Mouse (Mus musculus): ENCODE measurements at regions not wholly inside any gene's neighbourhood (a gene's known extent, or its start where the extent isn't known, plus 50 kb on each side); places are given as distances from the start of the nearest gene placed in this dataset.

- no peak for DNase-seq
Observed at GRCm38 (mm10) chr9:101348771-101349170, 97.2 kb upstream of the Ppp2r3a start.

- DNase-seq = no peak
Observed at GRCm38 (mm10) chr9:101342887-101343286, 91.3 kb upstream of the Ppp2r3a start.

GRCm38 (mm10) chr9:101340796-101341465 is 89.3 kb upstream of the Ppp2r3a start:
- DNase-seq = no peak

GRCm38 (mm10) chr9:101329032-101329824 is 77.6 kb upstream of the Ppp2r3a start:
- DNase-seq = no peak

- no peak for DNase-seq
Observed at GRCm38 (mm10) chr9:101326961-101327360, 75.4 kb upstream of the Ppp2r3a start.

- DNase-seq = no peak
Observed at GRCm38 (mm10) chr9:101314036-101314435, 62.4 kb upstream of the Ppp2r3a start.

GRCm38 (mm10) chr9:101306408-101306935 is 54.9 kb upstream of the Ppp2r3a start:
- no peak for DNase-seq

GRCm38 (mm10) chr9:101305730-101306129 is 54.1 kb upstream of the Ppp2r3a start:
- DNase-seq = no peak

Measured in thymus, adult 18-20 months (tissue).